Comparison of ENCODE assay signal across 7 mouse cellular contexts in the genomic region with DNA sequence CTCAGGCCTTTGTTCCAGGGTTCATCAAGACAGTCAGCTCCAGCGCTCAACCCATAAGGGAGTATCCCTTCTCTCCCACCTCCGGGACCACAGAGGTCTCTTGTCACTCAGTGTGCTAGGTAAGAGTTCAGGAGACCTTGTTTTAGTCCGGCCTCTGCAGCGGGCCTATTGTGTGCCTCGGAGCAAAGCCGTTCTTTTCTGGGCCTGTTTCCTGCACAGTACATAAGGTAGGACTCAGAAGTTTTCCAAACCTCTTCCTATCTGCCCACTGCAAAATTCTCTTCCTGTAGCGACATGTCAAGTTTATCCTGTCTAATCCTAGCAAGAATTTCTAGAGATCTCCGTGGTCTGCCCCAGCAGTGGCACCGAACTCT. TPM values are rescaled to one million over a fixed set of nuclear protein-coding genes. Genes with fewer than 3 reads are reported as not detected.
A peak's percentile ranks its signal among the peaks of the same experiment; 100 is the strongest.
DNase-seq lines count a peak whose midpoint lies in the region; ATAC-seq and TF ChIP-seq lines count a peak whose summit lies in the region.

No protein-coding gene starts in this region.

- TF ChIP-seq CTCF in forebrain, postnatal 0 days (IDR thresholded peaks at IDR 0.05; ENCODE audit: low read depth) = no peak
- TF ChIP-seq CTCF in liver, embryonic 14.5 days (IDR thresholded peaks at IDR 0.05; ENCODE audit: low read depth) = no peak

- H3K9me3 ChIP-seq in neural tube, embryonic 11.5 days (ENCODE audit: control insufficient read depth, low read length) = no peaks in the 10 kb centered on the region
- 0 out of 2 replicates have a peak, but pooled peaks cover 2% of the 10 kb centered on the region for H3K9me3 ChIP-seq in embryonic facial prominence, embryonic 10.5 days
- H3K9me3 ChIP-seq in forebrain, postnatal 0 days (ENCODE audit: low read length) = no peaks in the 10 kb centered on the region
- H3K9me3 ChIP-seq in liver, embryonic 14.5 days (ENCODE audit: control insufficient read depth, low read length) = no peaks in the 10 kb centered on the region

- WGBS in neural tube, embryonic 11.5 days = 18% methylated on average over 9 of the region's 9 CpGs
- 16% methylated on average over 9 of the region's 9 CpGs for WGBS in embryonic facial prominence, embryonic 10.5 days
- WGBS in forebrain, postnatal 0 days = 6% methylated on average over 9 of the region's 9 CpGs
- WGBS in liver, embryonic 14.5 days (ENCODE audit: insufficient replicate concordance) = 16% methylated on average over 9 of the region's 9 CpGs

- peak; percentile 45 for ATAC-seq in neural tube, embryonic 11.5 days (ENCODE audit: insufficient read depth, low FRiP score, low TSS enrichment)
- no peak; the same call in 1 of the 2 replicates for ATAC-seq in forebrain, postnatal 0 days
- peak; percentile 33 for ATAC-seq in liver, embryonic 14.5 days (ENCODE audit: insufficient read depth)

- H3K4me3 ChIP-seq in neural tube, embryonic 11.5 days (ENCODE audit: low read depth, low read length) = peak overlapping the region; percentile 65
- H3K4me3 ChIP-seq in embryonic facial prominence, embryonic 10.5 days = peak overlapping the region; percentile 76
- peak overlapping the region; percentile 59 for H3K4me3 ChIP-seq in forebrain, postnatal 0 days (ENCODE audit: low read depth, low read length)
- H3K4me3 ChIP-seq in liver, embryonic 14.5 days (ENCODE audit: insufficient read depth in 1 of 2, low read depth in 2 of 2, low read length in 2 of 2) = peak overlapping the region; percentile 48 to 95

- H3K9ac ChIP-seq in neural tube, embryonic 11.5 days (ENCODE audit: low read length) = peak overlapping the region; percentile 83
- H3K9ac ChIP-seq in forebrain, postnatal 0 days = peak overlapping the region; percentile 82
- H3K9ac ChIP-seq in liver, embryonic 14.5 days (replicated peaks) = peak overlapping the region; percentile 95

- H3K4me2 ChIP-seq in neural tube, embryonic 11.5 days (ENCODE audit: low read depth) = peak overlapping the region; percentile 88
- peak overlapping the region; percentile 97 for H3K4me2 ChIP-seq in forebrain, postnatal 0 days (ENCODE audit: low read depth)
- H3K4me2 ChIP-seq in liver, embryonic 14.5 days (ENCODE audit: low read depth) = peak overlapping the region; percentile 98

- no peak for TF ChIP-seq EP300 in liver, embryonic 14.5 days (IDR thresholded peaks at IDR 0.05; ENCODE audit: low read depth)

- peak overlapping the region; percentile 89 for H3K27ac ChIP-seq in neural tube, embryonic 11.5 days (ENCODE audit: low read depth, low read length)
- peak overlapping the region; percentile 95 for H3K27ac ChIP-seq in embryonic facial prominence, embryonic 10.5 days (replicated peaks)
- peak overlapping the region; percentile 89 for H3K27ac ChIP-seq in forebrain, postnatal 0 days (ENCODE audit: low read depth, low read length)
- H3K27ac ChIP-seq in liver, embryonic 14.5 days = peak overlapping the region; percentile 94

- DNase-seq in neural tube, embryonic 11.5 days (ENCODE audit: low spot score) = peak; percentile 33
- no peak for DNase-seq in neural tube, embryonic 10.5 days (ENCODE audit: extremely low spot score, low spot score)
- no peak for DNase-seq in embryonic facial prominence, embryonic 10.5 days (ENCODE audit: low spot score)
- no peak for DNase-seq in forebrain, postnatal 0 days
- no peak for DNase-seq in liver, embryonic 14.5 days (ENCODE audit: low read depth in 3 of 3, low spot score in 3 of 3)
- peak; percentile 54 for DNase-seq in testis, postnatal 10 days (ENCODE audit: low spot score)
- DNase-seq in left cerebral cortex, adult 11 months (ENCODE audit: low spot score) = no peak

- peaks cover 14% of the 10 kb centered on the region for H3K36me3 ChIP-seq in neural tube, embryonic 11.5 days (ENCODE audit: control insufficient read depth, insufficient read depth, low read length)
- H3K36me3 ChIP-seq in embryonic facial prominence, embryonic 10.5 days (replicated peaks) = peaks cover 43% of the 10 kb centered on the region
- peaks cover 27% of the 10 kb centered on the region for H3K36me3 ChIP-seq in forebrain, postnatal 0 days (ENCODE audit: insufficient read depth)
- H3K36me3 ChIP-seq in liver, embryonic 14.5 days (replicated peaks; ENCODE audit: control insufficient read depth, insufficient read depth, low read depth) = peaks cover 24% of the 10 kb centered on the region

- peaks cover 8% of the 10 kb centered on the region for H3K4me1 ChIP-seq in neural tube, embryonic 11.5 days (ENCODE audit: control insufficient read depth, insufficient read depth, low read length)
- H3K4me1 ChIP-seq in embryonic facial prominence, embryonic 10.5 days = peaks cover 43% of the 10 kb centered on the region
- peaks cover 16% of the 10 kb centered on the region for H3K4me1 ChIP-seq in forebrain, postnatal 0 days (ENCODE audit: insufficient read depth)
- H3K4me1 ChIP-seq in liver, embryonic 14.5 days (replicated peaks; ENCODE audit: control insufficient read depth in 2 of 2, insufficient read depth in 2 of 2, low read length in 1 of 2) = peaks cover 18 to 27% of the 10 kb centered on the region in 2 experiments

- no peaks in the 10 kb centered on the region for H3K27me3 ChIP-seq in neural tube, embryonic 11.5 days (ENCODE audit: control insufficient read depth, insufficient read depth, low read length)
- H3K27me3 ChIP-seq in embryonic facial prominence, embryonic 10.5 days (replicated peaks; ENCODE audit: low read depth, poor library complexity, severe bottlenecking) = no peaks in the 10 kb centered on the region
- H3K27me3 ChIP-seq in forebrain, postnatal 0 days (ENCODE audit: insufficient read depth, low read length) = no peaks in the 10 kb centered on the region
- no peaks in the 10 kb centered on the region for H3K27me3 ChIP-seq in liver, embryonic 14.5 days (ENCODE audit: control insufficient read depth, insufficient read depth, low read length)

RNA-seq across cellular contexts. Expression of a gene that starts 0.5 kb away (rescaled TPM):
- polyA plus RNA-seq in neural tube, embryonic 11.5 days (2014; fragmentation: Nextera tagmentation; extraction: Ambion mirVana) = 10.1 and 11.0 TPM in 2 replicates
- polyA plus RNA-seq in embryonic facial prominence, embryonic 10.5 days (2016; fragmentation: Nextera tagmentation; extraction: Ambion mirVana) = 15.9 and 17.6 TPM in 2 replicates
- total RNA-seq in forebrain, postnatal 0 days (2014; rRNA removed) = 5.6 and 7.9 TPM in 2 replicates
- 6.7 and 8.4 TPM in 2 replicates for polyA plus RNA-seq in forebrain, postnatal 0 days (2015; fragmentation: Nextera tagmentation; extraction: Ambion mirVana)
- 7.3 and 10.1 TPM in 2 replicates for polyA plus RNA-seq in liver, embryonic 14.5 days (2012; rRNA removed)
- polyA plus RNA-seq in liver, embryonic 14.5 days (2014; fragmentation: Nextera tagmentation; extraction: Ambion mirVana) = 10.7 TPM in 2 replicates

RNA-seq across cellular contexts. Expression of a gene that starts 22.6 kb away (rescaled TPM):
- 764 and 777 TPM in 2 replicates for polyA plus RNA-seq in neural tube, embryonic 11.5 days (2014; fragmentation: Nextera tagmentation; extraction: Ambion mirVana)
- polyA plus RNA-seq in embryonic facial prominence, embryonic 10.5 days (2016; fragmentation: Nextera tagmentation; extraction: Ambion mirVana) = 636 and 666 TPM in 2 replicates
- total RNA-seq in forebrain, postnatal 0 days (2014; rRNA removed) = 324 and 364 TPM in 2 replicates
- polyA plus RNA-seq in forebrain, postnatal 0 days (2015; fragmentation: Nextera tagmentation; extraction: Ambion mirVana) = 350 and 374 TPM in 2 replicates
- 215 and 260 TPM in 2 replicates for polyA plus RNA-seq in liver, embryonic 14.5 days (2012; rRNA removed)
- polyA plus RNA-seq in liver, embryonic 14.5 days (2014; fragmentation: Nextera tagmentation; extraction: Ambion mirVana) = 220 and 252 TPM in 2 replicates

RNA-seq across cellular contexts. Expression of a gene that starts 35.5 kb away (rescaled TPM):
- 155 and 168 TPM in 2 replicates for polyA plus RNA-seq in neural tube, embryonic 11.5 days (2014; fragmentation: Nextera tagmentation; extraction: Ambion mirVana)
- polyA plus RNA-seq in embryonic facial prominence, embryonic 10.5 days (2016; fragmentation: Nextera tagmentation; extraction: Ambion mirVana) = 260 and 276 TPM in 2 replicates
- 66.5 and 81.2 TPM in 2 replicates for total RNA-seq in forebrain, postnatal 0 days (2014; rRNA removed)
- polyA plus RNA-seq in forebrain, postnatal 0 days (2015; fragmentation: Nextera tagmentation; extraction: Ambion mirVana) = 118 and 155 TPM in 2 replicates
- polyA plus RNA-seq in liver, embryonic 14.5 days (2012; rRNA removed) = 64.1 and 78.3 TPM in 2 replicates
- 136 and 144 TPM in 2 replicates for polyA plus RNA-seq in liver, embryonic 14.5 days (2014; fragmentation: Nextera tagmentation; extraction: Ambion mirVana)

RNA-seq across cellular contexts. Expression of a gene that starts 51.7 kb away (rescaled TPM):
- 51.2 and 52.6 TPM in 2 replicates for polyA plus RNA-seq in neural tube, embryonic 11.5 days (2014; fragmentation: Nextera tagmentation; extraction: Ambion mirVana)
- 32.7 and 38.1 TPM in 2 replicates for polyA plus RNA-seq in embryonic facial prominence, embryonic 10.5 days (2016; fragmentation: Nextera tagmentation; extraction: Ambion mirVana)
- total RNA-seq in forebrain, postnatal 0 days (2014; rRNA removed) = 70.7 and 88.2 TPM in 2 replicates
- 74.4 and 75.9 TPM in 2 replicates for polyA plus RNA-seq in forebrain, postnatal 0 days (2015; fragmentation: Nextera tagmentation; extraction: Ambion mirVana)
- 15.2 and 15.6 TPM in 2 replicates for polyA plus RNA-seq in liver, embryonic 14.5 days (2012; rRNA removed)
- 19.0 and 20.5 TPM in 2 replicates for polyA plus RNA-seq in liver, embryonic 14.5 days (2014; fragmentation: Nextera tagmentation; extraction: Ambion mirVana)

Comparison
In these comparisons a context has a peak if more than half of its experiments do, and no peak if none do; other contexts are left out.
1. DNase-seq: peak in neural tube, embryonic 11.5 days (single experiment) and testis, postnatal 10 days (single experiment); none in neural tube, embryonic 10.5 days (single experiment), embryonic facial prominence, embryonic 10.5 days (single experiment), forebrain, postnatal 0 days (single experiment), liver, embryonic 14.5 days (0 of 3) and left cerebral cortex, adult 11 months (single experiment).
2. Peak in every context shown above with its lines, with median percentiles within 50 percentile points of each other: H3K27ac ChIP-seq, H3K4me2 ChIP-seq, H3K4me3 ChIP-seq and H3K9ac ChIP-seq.